Mouse (Mus musculus): ENCODE data around the gene Rbm6.
A peak's percentile ranks its signal among the peaks of the same experiment; 100 is the strongest.

Rbm6 gene

GRCm38 (mm10) chr9:107873137-107873536 lies at the start of gene Rbm6:
Gene Rbm6 (minus strand): TSS chr9:107873237.
- no peak for DNase-seq

- no peak for DNase-seq
Measured at GRCm38 (mm10) chr9:107919441-107919840, 46.4 kb upstream of the Rbm6 start.

- DNase-seq, result no peak
Measured at GRCm38 (mm10) chr9:107918884-107919283, 45.8 kb upstream of the Rbm6 start.

- DNase-seq, result no peak
Measured at GRCm38 (mm10) chr9:107917895-107918608, 45.0 kb upstream of the Rbm6 start.

- no peak for DNase-seq
Measured at GRCm38 (mm10) chr9:107914764-107915420, 41.9 kb upstream of the Rbm6 start.

GRCm38 (mm10) chr9:107910025-107910769 lies 37.2 kb upstream of the Rbm6 start:
- DNase-seq, result no peak

- DNase-seq, result no peak
Measured at GRCm38 (mm10) chr9:107908410-107909158, 35.5 kb upstream of the Rbm6 start.

GRCm38 (mm10) chr9:107907801-107908120 lies 34.7 kb upstream of the Rbm6 start:
- DNase-seq, result no peak

- no peak for DNase-seq
Measured at GRCm38 (mm10) chr9:107906967-107907800, 34.1 kb upstream of the Rbm6 start.

GRCm38 (mm10) chr9:107906252-107906966 lies 33.4 kb upstream of the Rbm6 start, which contains the start of gene Mst1r:
Gene Mst1r (plus strand): TSS chr9:107906873.
- DNase-seq, result no peak

- DNase-seq, result peak; percentile 90 to 91
Measured at GRCm38 (mm10) chr9:107904726-107905125, 31.7 kb upstream of the Rbm6 start.

GRCm38 (mm10) chr9:107901627-107901914 lies 28.5 kb upstream of the Rbm6 start:
- DNase-seq, result no peak

- peak; percentile 95 to 96 for DNase-seq
Measured at GRCm38 (mm10) chr9:107900840-107901626, 28.0 kb upstream of the Rbm6 start.

- no peak for DNase-seq
Measured at GRCm38 (mm10) chr9:107899855-107900254, 26.8 kb upstream of the Rbm6 start.

- DNase-seq, result peak in 1 of 2 experiments; percentile 28
Measured at GRCm38 (mm10) chr9:107898563-107898962, 25.5 kb upstream of the Rbm6 start.

- DNase-seq, result no peak
Measured at GRCm38 (mm10) chr9:107891023-107891422, 18.0 kb upstream of the Rbm6 start.

GRCm38 (mm10) chr9:107890260-107890659 lies 17.2 kb upstream of the Rbm6 start:
- DNase-seq, result no peak

GRCm38 (mm10) chr9:107888267-107888850 lies 15.3 kb upstream of the Rbm6 start:
- DNase-seq, result peak in 1 of 2 experiments; percentile 35

- peak; percentile 90 to 96 for DNase-seq
Measured at GRCm38 (mm10) chr9:107887804-107888266, 14.8 kb upstream of the Rbm6 start, which contains the start of gene Mon1a. Gene Mon1a (plus strand): TSS chr9:107888151.

GRCm38 (mm10) chr9:107880411-107880810 lies 7.4 kb upstream of the Rbm6 start:
- no peak for DNase-seq

Measured in cerebellum, adult 18-20 months (tissue).